Mouse (Mus musculus): ENCODE data around the gene Calhm1. TPM values are rescaled to one million over a fixed set of nuclear protein-coding genes. Genes with fewer than 3 reads are reported as not detected.
A peak's percentile ranks its signal among the peaks of the same experiment; 100 is the strongest.

The Calhm1 gene
- polyA plus RNA-seq (2012; ENCODE audit: insufficient read depth, insufficient read length, low replicate concordance, missing spikeins): not detected in 2 replicates

DNA sequence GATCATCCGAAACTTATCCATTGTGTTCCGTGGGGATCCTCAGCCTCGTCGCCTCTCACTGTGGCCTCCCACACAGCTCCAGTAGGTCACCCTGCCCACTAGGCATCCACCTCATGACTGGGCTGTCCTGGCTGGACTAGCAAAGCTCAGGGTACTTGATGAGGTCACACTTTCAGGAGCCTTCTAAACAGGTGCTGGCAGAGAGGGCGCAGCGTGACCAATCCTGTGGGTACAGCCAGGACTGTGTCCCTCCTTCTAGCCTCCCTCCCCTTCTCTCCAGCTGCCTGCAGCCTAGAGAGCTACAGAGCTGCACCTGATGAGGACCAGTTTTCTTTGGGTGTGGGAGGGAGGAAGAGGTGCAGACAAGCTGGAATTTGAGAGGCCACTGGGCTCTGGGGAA lies at the start of gene Calhm1:
Gene Calhm1, minus strand, starts transcription at position 101 of the 400 bp plus-strand sequence.
- WGBS: 94% methylated on average over 6 of the region's 6 CpGs
- Histone ChIP-seq H3K4me1 (ENCODE audit: control insufficient read depth, insufficient read depth, low read length) (peaks cover 10% of the 10 kb centered on the region), H3K27ac (ENCODE audit: insufficient read depth, low read depth, low read length) (no peak within 1 kb of the TSS), H3K4me3 (ENCODE audit: insufficient read depth, low read depth, low read length) (no peak within 1 kb of the TSS)
- TF ChIP-seq CTCF (IDR thresholded peaks at IDR 0.05; ENCODE audit: insufficient read depth, low read depth, low read length): no peak
- TF ChIP-seq POLR2A (IDR thresholded peaks at IDR 0.05; ENCODE audit: insufficient read depth, low read depth, low read length): no peak

DNA sequence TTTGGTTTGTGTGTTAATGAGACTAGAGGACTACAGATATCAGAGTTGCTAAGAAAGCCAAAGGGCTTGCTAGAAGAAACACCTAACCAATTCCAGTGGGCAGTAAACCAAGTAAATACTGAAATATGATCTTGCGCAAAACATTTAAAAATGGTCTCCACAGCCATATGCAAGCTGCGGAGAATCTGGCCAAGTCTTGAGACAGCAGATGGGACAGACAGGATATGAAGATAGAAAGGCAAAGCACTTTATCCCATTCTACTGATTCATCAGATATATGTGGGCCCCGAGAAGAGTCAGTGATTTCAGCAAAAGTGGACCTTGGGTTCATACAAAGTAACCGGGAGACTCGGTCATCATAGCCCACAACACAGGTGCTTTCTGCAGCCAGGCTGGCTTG lies 48.1 kb upstream of the Calhm1 start:
- TF ChIP-seq POLR2A (IDR thresholded peaks at IDR 0.05; ENCODE audit: insufficient read depth, low read depth, low read length): no peak
- TF ChIP-seq CTCF (IDR thresholded peaks at IDR 0.05; ENCODE audit: insufficient read depth, low read depth, low read length): no peak
- Histone ChIP-seq H3K27ac (ENCODE audit: insufficient read depth, low read depth, low read length) (no peak overlapping the region), H3K4me3 (ENCODE audit: insufficient read depth, low read depth, low read length) (no peak overlapping the region), H3K4me1 (ENCODE audit: control insufficient read depth, insufficient read depth, low read length) (peaks cover 7% of the 10 kb centered on the region)
- WGBS: 98% methylated on average over 5 of the region's 5 CpGs

DNA sequence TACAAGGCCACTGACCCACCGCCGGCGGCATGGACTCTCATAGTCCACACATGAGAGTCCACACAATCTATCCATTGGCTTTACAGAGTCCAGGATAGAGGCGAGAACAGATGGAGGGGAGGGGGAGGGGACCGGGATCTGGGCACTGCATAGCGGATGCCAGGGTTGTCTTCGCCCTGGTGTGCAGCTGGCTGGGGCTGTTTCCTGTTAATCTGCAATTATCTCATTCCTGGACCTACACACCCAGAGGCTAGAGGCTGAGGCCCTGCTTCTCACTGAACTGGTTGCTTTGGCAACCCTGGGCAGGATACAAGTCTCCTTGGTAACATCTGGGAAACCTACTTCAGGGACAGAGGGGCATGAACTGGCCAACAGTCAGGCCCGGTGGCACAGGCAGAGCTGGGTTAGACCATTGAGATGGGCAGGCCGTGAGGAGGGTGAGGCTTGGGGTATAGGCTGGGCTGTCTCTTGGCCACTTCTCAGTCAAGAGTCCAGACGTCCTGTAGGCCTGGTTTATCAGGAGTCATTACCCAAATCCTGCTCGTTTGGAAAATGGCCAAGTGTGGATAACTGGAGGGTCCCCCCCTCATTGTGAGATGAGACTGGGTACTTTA lies 44.6 kb upstream of the Calhm1 start:
- no peak overlapping the region for H3K27ac ChIP-seq (ENCODE audit: insufficient read depth, low read depth, low read length)
- WGBS: 46% methylated on average over 11 of the region's 11 CpGs
- no peak for TF ChIP-seq POLR2A (IDR thresholded peaks at IDR 0.05; ENCODE audit: insufficient read depth, low read depth, low read length)
- TF ChIP-seq CTCF (IDR thresholded peaks at IDR 0.05; ENCODE audit: insufficient read depth, low read depth, low read length): no peak
- no peak overlapping the region for H3K4me3 ChIP-seq (ENCODE audit: insufficient read depth, low read depth, low read length)
- H3K4me1 ChIP-seq (ENCODE audit: control insufficient read depth, insufficient read depth, low read length): peaks cover 16% of the 10 kb centered on the region

DNA sequence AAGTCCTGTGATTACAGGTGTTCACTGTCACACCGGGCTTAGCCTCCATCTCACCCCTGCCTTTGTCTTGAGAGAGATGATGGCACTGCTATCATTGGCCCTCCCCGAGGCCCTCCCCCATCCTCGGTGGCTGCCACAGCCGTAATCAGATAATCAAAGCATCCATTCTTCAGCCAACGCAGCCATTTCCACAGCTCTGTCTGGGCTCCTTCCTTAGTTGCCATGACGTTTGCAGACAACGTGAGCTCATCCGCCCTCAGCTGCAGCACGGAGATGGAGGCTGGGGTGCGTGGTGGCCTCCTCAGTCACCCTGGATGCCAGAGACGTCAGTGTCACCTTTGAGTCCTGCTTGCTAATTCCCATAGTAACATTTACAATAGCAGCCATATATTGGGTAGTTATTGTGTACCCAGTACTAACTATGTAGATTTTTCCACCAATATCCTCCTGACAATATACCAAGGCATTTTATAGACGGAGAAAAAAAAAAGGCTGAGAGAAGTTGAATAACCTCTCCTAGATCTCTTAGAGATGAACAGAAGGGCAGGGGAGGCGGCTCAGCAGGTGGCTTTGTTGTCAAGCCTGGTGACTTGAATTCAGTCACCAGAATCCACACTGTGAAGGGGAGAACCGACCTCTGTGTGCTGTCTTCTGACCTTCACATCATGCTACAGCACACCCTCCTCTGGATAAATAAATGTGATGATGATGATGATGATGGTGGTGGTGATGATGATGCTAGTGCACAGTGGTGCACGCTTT lies 42.6 kb upstream of the Calhm1 start:
- Histone ChIP-seq H3K27ac (ENCODE audit: insufficient read depth, low read depth, low read length) (no peak overlapping the region), H3K4me3 (ENCODE audit: insufficient read depth, low read depth, low read length) (no peak overlapping the region), H3K4me1 (ENCODE audit: control insufficient read depth, insufficient read depth, low read length) (peaks cover 16% of the 10 kb centered on the region)
- TF ChIP-seq CTCF (IDR thresholded peaks at IDR 0.05; ENCODE audit: insufficient read depth, low read depth, low read length) (no peak), POLR2A (IDR thresholded peaks at IDR 0.05; ENCODE audit: insufficient read depth, low read depth, low read length) (no peak)
- WGBS: 33% methylated on average over 15 of the region's 15 CpGs

DNA sequence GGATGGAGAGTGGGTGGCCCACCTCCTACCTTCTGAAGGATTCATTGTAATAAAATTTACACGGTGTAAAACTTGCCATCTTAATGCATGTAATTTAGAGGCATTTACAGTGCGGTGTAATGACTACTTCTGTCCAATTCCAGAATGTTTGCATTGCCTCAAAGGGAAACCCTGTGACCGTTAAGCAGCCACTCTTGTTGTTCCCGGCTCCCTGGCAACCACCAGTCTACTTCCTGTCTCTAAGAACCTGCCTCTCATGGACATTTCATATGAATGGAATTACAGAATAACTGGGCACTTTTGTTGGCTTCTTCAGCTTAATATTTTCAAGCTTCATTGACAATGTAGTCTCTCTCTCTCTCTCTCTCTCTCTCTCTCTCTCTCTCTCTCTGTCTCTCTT lies 40.7 kb upstream of the Calhm1 start:
- Histone ChIP-seq H3K27ac (ENCODE audit: insufficient read depth, low read depth, low read length) (no peak overlapping the region), H3K4me3 (ENCODE audit: insufficient read depth, low read depth, low read length) (no peak overlapping the region), H3K4me1 (ENCODE audit: control insufficient read depth, insufficient read depth, low read length) (peaks cover 16% of the 10 kb centered on the region)
- no peak for TF ChIP-seq CTCF (IDR thresholded peaks at IDR 0.05; ENCODE audit: insufficient read depth, low read depth, low read length)
- TF ChIP-seq POLR2A (IDR thresholded peaks at IDR 0.05; ENCODE audit: insufficient read depth, low read depth, low read length): no peak
- 50% methylated on average over 4 of the region's 4 CpGs for WGBS

DNA sequence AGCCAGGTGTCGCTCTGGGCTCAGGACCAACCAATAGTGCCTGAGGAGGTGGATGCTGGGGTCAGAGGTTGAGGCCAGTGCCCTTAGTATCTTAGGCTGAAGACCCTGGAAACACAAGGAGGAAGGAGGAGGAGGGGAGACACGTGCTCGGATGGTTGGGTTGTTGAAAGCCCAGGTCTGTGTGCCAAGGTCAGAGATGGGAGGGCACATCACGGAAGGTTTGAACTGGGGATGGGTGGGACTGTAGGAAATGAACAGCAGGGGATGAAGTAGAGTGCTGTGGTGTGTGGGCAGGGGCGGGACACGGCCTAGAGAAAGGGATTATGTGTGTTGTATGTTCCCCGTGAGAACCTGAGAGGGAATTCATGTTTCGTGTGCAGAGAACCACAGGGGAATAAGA lies 40.2 kb upstream of the Calhm1 start:
- WGBS: 75% methylated on average over 8 of the region's 8 CpGs
- H3K4me3 ChIP-seq (ENCODE audit: insufficient read depth, low read depth, low read length): no peak overlapping the region
- H3K4me1 ChIP-seq (ENCODE audit: control insufficient read depth, insufficient read depth, low read length): peaks cover 20% of the 10 kb centered on the region
- no peak overlapping the region for H3K27ac ChIP-seq (ENCODE audit: insufficient read depth, low read depth, low read length)
- no peak for TF ChIP-seq POLR2A (IDR thresholded peaks at IDR 0.05; ENCODE audit: insufficient read depth, low read depth, low read length)
- no peak for TF ChIP-seq CTCF (IDR thresholded peaks at IDR 0.05; ENCODE audit: insufficient read depth, low read depth, low read length)

DNA sequence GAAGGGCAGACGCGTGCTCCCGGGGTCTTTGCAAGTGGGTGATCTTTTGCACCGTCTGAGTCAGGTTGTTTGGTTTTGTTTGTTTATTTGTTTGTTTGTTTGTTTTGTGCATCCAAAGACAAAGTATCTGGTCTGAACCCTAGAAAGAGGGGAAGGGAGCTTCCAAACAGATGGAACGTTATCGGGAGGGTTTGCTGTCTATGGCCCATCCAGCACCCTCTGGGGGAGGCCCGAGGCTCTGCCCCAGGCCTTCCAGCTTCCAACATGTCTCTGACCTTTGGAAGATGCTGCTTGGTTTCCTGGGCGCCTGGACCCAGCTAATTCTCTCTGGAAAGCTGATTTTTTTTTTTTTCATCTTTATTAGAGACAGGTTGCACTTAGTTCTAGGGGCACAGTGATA lies 36.0 kb upstream of the Calhm1 start:
- no peak for TF ChIP-seq CTCF (IDR thresholded peaks at IDR 0.05; ENCODE audit: insufficient read depth, low read depth, low read length)
- no peak for TF ChIP-seq POLR2A (IDR thresholded peaks at IDR 0.05; ENCODE audit: insufficient read depth, low read depth, low read length)
- H3K27ac ChIP-seq (ENCODE audit: insufficient read depth, low read depth, low read length): no peak overlapping the region
- H3K4me3 ChIP-seq (ENCODE audit: insufficient read depth, low read depth, low read length): peak overlapping the region; percentile 69
- H3K4me1 ChIP-seq (ENCODE audit: control insufficient read depth, insufficient read depth, low read length): peaks cover 13% of the 10 kb centered on the region
- 21% methylated on average over 8 of the region's 8 CpGs for WGBS

DNA sequence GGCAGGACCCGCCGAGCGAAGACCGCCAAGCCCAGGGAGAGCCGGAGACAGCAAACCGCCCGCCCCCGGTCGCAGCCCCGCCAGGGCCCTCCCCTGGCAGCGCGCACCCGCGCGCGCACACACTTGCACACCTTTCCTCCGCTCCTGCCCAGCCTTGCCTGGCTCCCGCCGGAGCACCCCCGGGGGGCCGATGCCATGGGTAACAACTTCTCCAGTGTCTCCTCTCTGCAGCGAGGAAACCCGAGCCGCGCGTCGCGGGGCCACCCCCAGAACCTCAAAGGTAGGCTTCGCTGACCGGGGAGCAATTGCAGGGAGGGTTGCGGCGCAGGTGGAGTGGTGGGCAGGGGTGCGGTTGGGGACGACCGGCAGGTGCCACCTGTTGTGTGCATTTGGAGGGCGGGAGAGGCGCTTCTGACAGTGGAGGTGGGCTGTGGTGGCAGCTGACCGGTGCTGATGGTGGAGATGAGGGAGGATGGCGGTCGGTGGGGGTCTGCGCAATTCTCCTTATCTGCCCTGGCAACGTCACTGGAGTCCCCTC lies 35.3 kb upstream of the Calhm1 start:
- peak overlapping the region; percentile 69 for H3K4me3 ChIP-seq (ENCODE audit: insufficient read depth, low read depth, low read length)
- peaks cover 12% of the 10 kb centered on the region for H3K4me1 ChIP-seq (ENCODE audit: control insufficient read depth, insufficient read depth, low read length)
- H3K27ac ChIP-seq (ENCODE audit: insufficient read depth, low read depth, low read length): no peak overlapping the region
- whole genome bisulfite sequencing: 1% methylated on average over 42 of the region's 42 CpGs
- TF ChIP-seq CTCF (IDR thresholded peaks at IDR 0.05; ENCODE audit: insufficient read depth, low read depth, low read length) (no peak), POLR2A (IDR thresholded peaks at IDR 0.05; ENCODE audit: insufficient read depth, low read depth, low read length) (no peak)
